ENCODE assay signal across 11 mouse cellular contexts in the genomic region with DNA sequence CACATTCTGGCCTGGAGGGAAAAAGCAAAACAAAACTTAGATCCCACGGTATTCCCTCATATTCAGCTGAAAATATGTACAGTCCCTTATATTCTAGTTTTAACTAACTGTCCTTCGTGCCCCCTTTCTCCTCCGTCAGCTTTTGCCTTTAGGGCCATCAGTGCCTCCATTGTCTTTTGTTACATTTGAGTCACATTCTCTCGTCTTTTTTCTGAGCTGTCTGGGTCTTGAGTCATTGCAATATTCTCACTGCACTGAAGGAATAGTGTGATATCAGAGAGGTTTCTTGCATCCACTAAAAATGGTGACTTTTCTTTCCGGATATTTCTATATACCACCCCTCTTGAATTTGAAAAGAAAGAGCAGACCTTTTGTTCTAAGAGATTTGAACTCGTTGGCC. TPM values are rescaled to one million over a fixed set of nuclear protein-coding genes. Genes with fewer than 3 reads are reported as not detected.
DNase-seq lines count a peak whose midpoint lies in the region; ATAC-seq and TF ChIP-seq lines count a peak whose summit lies in the region.
"Had no signal": no experiment of that assay in that cellular context is flagged by ENCODE, and none has a peak within 500 bp of the region (broad histone marks: within the 10 kb centered on the region; RNA-seq: fewer than 3 reads in every experiment).

No protein-coding gene starts in this region.

- ATAC-seq in heart, embryonic 15.5 days (replicated peaks; ENCODE audit: insufficient number of reproducible peaks, insufficient read depth, low FRiP score, low read depth), result no peak
- no peak for ATAC-seq in heart, embryonic 16.5 days (replicated peaks; ENCODE audit: extremely low read depth, insufficient read depth, low FRiP score)
- ATAC-seq in midbrain, embryonic 13.5 days, result no peak
- ATAC-seq in erythroblast, adult 5-6 weeks (replicated peaks; ENCODE audit: low FRiP score, poor library complexity, severe bottlenecking), result no peak

- peak overlapping the region; percentile 99 for H3K27ac ChIP-seq in heart, embryonic 15.5 days
- no peak overlapping the region for H3K27ac ChIP-seq in MEL (ENCODE audit: control insufficient read depth, low read depth, low read length)
- H3K27ac ChIP-seq in heart, embryonic 16.5 days (ENCODE audit: low read length), result peak overlapping the region; percentile 59
- no peak overlapping the region for H3K27ac ChIP-seq in midbrain, embryonic 13.5 days

- no peak overlapping the region for H3K9ac ChIP-seq in heart, embryonic 15.5 days
- H3K9ac ChIP-seq in MEL (ENCODE audit: control insufficient read depth, low read depth, low read length, poor library complexity, severe bottlenecking), result no peak overlapping the region
- no peak overlapping the region for H3K9ac ChIP-seq in heart, embryonic 16.5 days (ENCODE audit: low read length)
- no peak overlapping the region for H3K9ac ChIP-seq in midbrain, embryonic 13.5 days (replicated peaks)

- no peak for TF ChIP-seq EP300 in MEL (IDR thresholded peaks at IDR 0.05; ENCODE audit: low read depth in 1 of 2, low read length in 2 of 2)

- no peaks in the 10 kb centered on the region for H3K36me3 ChIP-seq in heart, embryonic 15.5 days
- H3K36me3 ChIP-seq in MEL (ENCODE audit: control insufficient read depth in 1 of 2, insufficient read depth in 2 of 2, low read length in 2 of 2), result no peaks in the 10 kb centered on the region; a peak in 2 of 4 replicates
- no peaks in the 10 kb centered on the region for H3K36me3 ChIP-seq in heart, embryonic 16.5 days (ENCODE audit: control insufficient read depth, insufficient read depth)
- H3K36me3 ChIP-seq in midbrain, embryonic 13.5 days, result no peaks in the 10 kb centered on the region
- H3K36me3 ChIP-seq: liver, embryonic 15.5 days had no signal

- WGBS in heart, embryonic 15.5 days, result 61% methylated on average over 6 of the region's 6 CpGs
- 70% methylated on average over 6 of the region's 6 CpGs for WGBS in heart, embryonic 16.5 days
- WGBS in midbrain, embryonic 13.5 days, result 34% methylated on average over 6 of the region's 6 CpGs

- TF ChIP-seq POLR2A in MEL (IDR thresholded peaks at IDR 0.05; ENCODE audit: control insufficient read depth in 1 of 2, insufficient read depth in 1 of 2, low read depth in 1 of 2, low read length in 2 of 2, poor library complexity in 1 of 2), result no peak

- no peak for TF ChIP-seq CTCF in MEL (IDR thresholded peaks at IDR 0.05 in 2 of 3, conservative IDR thresholded peaks at IDR 0.05 in 1 of 3; ENCODE audit: control insufficient read depth in 1 of 3, insufficient read depth in 1 of 3, low read depth in 2 of 3, low read length in 3 of 3, poor library complexity in 1 of 3, severe bottlenecking in 1 of 3)

- no peaks in the 10 kb centered on the region for H3K9me3 ChIP-seq in heart, embryonic 15.5 days (replicated peaks)
- H3K9me3 ChIP-seq in MEL (replicated peaks; ENCODE audit: insufficient read depth, low read length), result no peaks in the 10 kb centered on the region
- no peaks in the 10 kb centered on the region for H3K9me3 ChIP-seq in heart, embryonic 16.5 days (replicated peaks; ENCODE audit: control insufficient read depth, low read length)
- no peaks in the 10 kb centered on the region for H3K9me3 ChIP-seq in midbrain, embryonic 13.5 days
- H3K9me3 ChIP-seq: liver, embryonic 15.5 days had no signal

- DNase-seq in heart, adult 8-10 months (ENCODE audit: low spot score), result no peak
- peak; percentile 8 for DNase-seq in MEL (ENCODE audit: low read depth, low spot score)
- no peak for DNase-seq in spleen, adult 12 weeks (ENCODE audit: low spot score)
- DNase-seq in right cerebral cortex, postnatal 10 days (ENCODE audit: low spot score in 2 of 2), result no peak

- no peak for TF ChIP-seq RAD21 in MEL (IDR thresholded peaks at IDR 0.05; ENCODE audit: low read depth, low read length)

- peaks cover 5% of the 10 kb centered on the region for H3K79me2 ChIP-seq in MEL (ENCODE audit: control insufficient read depth, insufficient read depth, low read length, poor library complexity)

- peaks cover 6% of the 10 kb centered on the region; the same call in 1 of the 2 replicates for H3K27me3 ChIP-seq in heart, embryonic 15.5 days
- no peaks in the 10 kb centered on the region for H3K27me3 ChIP-seq in MEL (ENCODE audit: control insufficient read depth in 1 of 2, insufficient read depth in 2 of 2, low read length in 2 of 2)
- H3K27me3 ChIP-seq in heart, embryonic 16.5 days (ENCODE audit: control insufficient read depth, insufficient read depth, low read length), result no peaks in the 10 kb centered on the region; the same call in 1 of the 2 replicates
- no peaks in the 10 kb centered on the region for H3K27me3 ChIP-seq in midbrain, embryonic 13.5 days

- peak overlapping the region; percentile 71; the same call in 1 of the 2 replicates for H3K4me2 ChIP-seq in heart, embryonic 15.5 days
- no peak overlapping the region; the same call in 1 of the 2 replicates for H3K4me2 ChIP-seq in heart, embryonic 16.5 days (ENCODE audit: low read depth, low read length)
- peak overlapping the region; percentile 17 for H3K4me2 ChIP-seq in midbrain, embryonic 13.5 days (replicated peaks)

- no peak overlapping the region for H3K4me3 ChIP-seq in heart, embryonic 15.5 days
- no peak overlapping the region for H3K4me3 ChIP-seq in MEL (ENCODE audit: control insufficient read depth in 1 of 2, insufficient read depth in 1 of 2, low read depth in 2 of 2, low read length in 2 of 2)
- no peak overlapping the region for H3K4me3 ChIP-seq in heart, embryonic 16.5 days (ENCODE audit: low read length)
- peak overlapping the region; percentile 90; the same call in 1 of the 2 replicates for H3K4me3 ChIP-seq in midbrain, embryonic 13.5 days (replicated peaks)

- H3K4me1 ChIP-seq in heart, embryonic 15.5 days (replicated peaks), result peaks cover 55% of the 10 kb centered on the region
- peaks cover 2 to 5% of the 10 kb centered on the region in 2 experiments; a peak in 3 of 4 replicates for H3K4me1 ChIP-seq in MEL (ENCODE audit: control insufficient read depth in 1 of 2, insufficient read depth in 2 of 2, low read length in 2 of 2)
- H3K4me1 ChIP-seq in heart, embryonic 16.5 days (ENCODE audit: control insufficient read depth, insufficient read depth, low read length), result peaks cover 44% of the 10 kb centered on the region
- peaks cover 43% of the 10 kb centered on the region for H3K4me1 ChIP-seq in midbrain, embryonic 13.5 days (replicated peaks)

TF ChIP-seq in MEL, 35 proteins besides CTCF, POLR2A, EP300 and RAD21:
- TF ChIP-seq TCF12 (IDR thresholded peaks at IDR 0.05; ENCODE audit: low read depth, low read length) (no peak), CHD2 (IDR thresholded peaks at IDR 0.05; ENCODE audit: low read length) (no peak), CHD1 (IDR thresholded peaks at IDR 0.05; ENCODE audit: low read depth, low read length) (no peak), ZKSCAN1 (IDR thresholded peaks at IDR 0.05; ENCODE audit: low read depth, low read length) (no peak), MYB (IDR thresholded peaks at IDR 0.05; ENCODE audit: low read depth, low read length) (no peak), MAZ (IDR thresholded peaks at IDR 0.05; ENCODE audit: low read depth, low read length) (no peak), MAFK (IDR thresholded peaks at IDR 0.05; ENCODE audit: borderline replicate concordance, low read depth, low read length) (no peak), RCOR1 (IDR thresholded peaks at IDR 0.05; ENCODE audit: low read depth, low read length) (no peak), NELFE (IDR thresholded peaks at IDR 0.05; ENCODE audit: low read depth, low read length) (no peak), GATA1 (IDR thresholded peaks at IDR 0.05; ENCODE audit: low read depth, low read length) (no peak), SMC3 (IDR thresholded peaks at IDR 0.05; ENCODE audit: low read depth, low read length) (no peak)
TF ChIP-seq in MEL: peak in this region for 0.

RNA-seq across cellular contexts. Expression of a gene that starts 0.6 kb away (rescaled TPM):
- polyA plus RNA-seq in heart, embryonic 15.5 days (2015; fragmentation: Nextera tagmentation; extraction: Ambion mirVana), result 35.5 and 36.2 TPM in 2 replicates
- 10 to 100 TPM; 55.7 to 68.2 (median 59.4) TPM for total RNA-seq in heart, adult 8-10 months (2022)
- total RNA-seq in MEL (2012; rRNA removed), result 3.1 and 3.6 TPM in 2 replicates
- polyA plus RNA-seq in MEL (2012; ENCODE audit: insufficient read depth in 1 of 2, insufficient read length in 2 of 2, low read depth in 1 of 2, low replicate concordance in 2 of 2, missing spikeins in 1 of 2), result 1 to 10 TPM in 1 of 2 experiments, not detected in 1; 3.1 TPM
- 27.8 and 36.4 TPM in 2 replicates for polyA plus RNA-seq in heart, embryonic 16.5 days (2015; fragmentation: Nextera tagmentation; extraction: Ambion mirVana)
- polyA plus RNA-seq in midbrain, embryonic 13.5 days (2015; fragmentation: Nextera tagmentation; extraction: Ambion mirVana), result 18.1 and 21.4 TPM in 2 replicates
- 0.21 and 1.2 TPM in 2 replicates for total RNA-seq in erythroblast, adult 5-6 weeks (2015; ENCODE audit: low replicate concordance)
- total RNA-seq in erythroblast, adult 5-6 weeks (2017; ENCODE audit: low replicate concordance), result 0.42 and 0.77 TPM in 2 replicates

RNA-seq across cellular contexts. Expression of a gene that starts 18.8 kb away (rescaled TPM):
- polyA plus RNA-seq in heart, embryonic 15.5 days (2015; fragmentation: Nextera tagmentation; extraction: Ambion mirVana), result not detected in 2 replicates
- not detected for total RNA-seq in heart, adult 8-10 months (2022)
- not detected in 2 replicates for total RNA-seq in MEL (2012; rRNA removed)
- polyA plus RNA-seq in MEL (2012; ENCODE audit: insufficient read depth in 1 of 2, insufficient read length in 2 of 2, low read depth in 1 of 2, low replicate concordance in 2 of 2, missing spikeins in 1 of 2), result not detected
- not detected in 2 replicates for polyA plus RNA-seq in heart, embryonic 16.5 days (2015; fragmentation: Nextera tagmentation; extraction: Ambion mirVana)
- polyA plus RNA-seq in midbrain, embryonic 13.5 days (2015; fragmentation: Nextera tagmentation; extraction: Ambion mirVana), result not detected in 2 replicates
- total RNA-seq in erythroblast, adult 5-6 weeks (2015; ENCODE audit: low replicate concordance), result not detected in 2 replicates
- total RNA-seq in erythroblast, adult 5-6 weeks (2017; ENCODE audit: low replicate concordance), result not detected in 2 replicates
- total RNA-seq: ES-E14; gastrocnemius, postnatal 14 days had no signal
- polyA plus RNA-seq: liver, embryonic 15.5 days had no signal

Comparison
In these comparisons a context has a peak if more than half of its experiments do, and no peak if none do; other contexts are left out.
1. H3K27ac ChIP-seq: peak in heart, embryonic 15.5 days (single experiment) and heart, embryonic 16.5 days (single experiment); none in MEL (single experiment) and midbrain, embryonic 13.5 days (single experiment).